Mouse (Mus musculus): ENCODE data around the gene Trim80. TPM values are rescaled to one million over a fixed set of nuclear protein-coding genes. Genes with fewer than 3 reads are reported as not detected.
"Not testable (repeated sequence)": the region's sequence is repeated elsewhere in the genome, so short reads cannot be mapped to it uniquely, and the experiment has no call there.

The Trim80 gene
- total RNA-seq, 2 experiments from 2014 or later = not detected

DNA sequence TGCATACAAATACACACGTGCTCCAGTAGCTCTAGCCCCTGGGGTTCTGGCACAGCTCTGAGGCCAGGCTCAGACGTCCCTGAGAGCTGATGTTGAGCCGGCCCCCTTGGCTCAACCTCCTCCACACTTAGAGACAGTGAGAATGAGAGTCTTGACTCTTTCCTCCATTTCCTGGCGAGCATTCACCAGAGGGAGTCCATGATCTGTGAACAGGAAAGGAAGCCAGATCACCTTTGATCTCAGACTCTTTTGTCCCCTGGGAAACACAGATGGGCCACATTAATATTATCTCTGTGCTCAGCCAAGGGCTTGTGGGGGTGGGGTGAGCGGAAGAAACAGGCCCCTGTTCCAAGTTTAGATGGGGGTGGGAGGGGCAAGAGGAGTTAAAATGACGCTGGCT, 17.1 kb downstream of the Trim80 start:
- ATAC-seq (replicated peaks; ENCODE audit: low FRiP score, poor library complexity, severe bottlenecking) = no peak

DNA sequence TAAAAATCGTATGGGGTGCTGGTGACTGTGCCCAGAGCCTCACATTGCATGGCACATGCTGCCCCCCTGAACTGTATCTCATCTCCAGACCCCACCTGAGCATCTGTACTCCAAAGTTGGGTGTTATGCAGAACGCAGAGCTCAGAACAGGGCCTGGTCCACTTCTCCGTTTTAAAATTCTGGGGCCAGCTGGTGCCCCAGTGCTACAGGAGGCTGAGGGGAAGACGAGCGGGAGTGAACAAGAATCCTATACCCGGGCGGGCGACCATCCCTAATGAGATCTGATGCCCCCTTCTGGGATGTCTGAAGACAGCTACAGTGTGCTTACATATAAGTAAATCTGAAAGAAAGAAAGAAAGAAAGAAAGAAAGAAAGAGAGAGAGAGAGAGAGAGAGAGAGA, 20.6 kb downstream of the Trim80 start:
- ATAC-seq (replicated peaks; ENCODE audit: low FRiP score, poor library complexity, severe bottlenecking) = no peak

DNA sequence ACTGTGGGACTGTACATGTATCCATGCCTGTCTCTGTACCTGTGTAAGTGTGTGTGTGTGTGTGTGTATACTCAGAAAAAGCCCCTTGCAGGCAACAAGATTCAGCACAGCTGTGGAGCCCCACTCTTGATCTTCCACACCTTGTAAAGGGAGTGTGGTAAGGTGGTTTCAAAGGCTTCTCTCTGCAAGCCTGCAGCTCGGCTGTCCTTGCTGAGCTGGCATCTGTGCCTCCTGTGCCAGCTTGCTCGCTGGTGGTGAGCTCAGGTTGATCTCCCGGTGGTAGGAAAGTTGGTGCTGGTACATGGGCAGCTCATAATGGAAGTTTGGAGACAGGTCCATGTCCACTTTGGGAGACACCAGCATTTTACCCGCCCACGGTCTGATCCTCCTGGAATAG, 21.5 kb downstream of the Trim80 start:
- ATAC-seq (replicated peaks; ENCODE audit: low FRiP score, poor library complexity, severe bottlenecking) = no peak

DNA sequence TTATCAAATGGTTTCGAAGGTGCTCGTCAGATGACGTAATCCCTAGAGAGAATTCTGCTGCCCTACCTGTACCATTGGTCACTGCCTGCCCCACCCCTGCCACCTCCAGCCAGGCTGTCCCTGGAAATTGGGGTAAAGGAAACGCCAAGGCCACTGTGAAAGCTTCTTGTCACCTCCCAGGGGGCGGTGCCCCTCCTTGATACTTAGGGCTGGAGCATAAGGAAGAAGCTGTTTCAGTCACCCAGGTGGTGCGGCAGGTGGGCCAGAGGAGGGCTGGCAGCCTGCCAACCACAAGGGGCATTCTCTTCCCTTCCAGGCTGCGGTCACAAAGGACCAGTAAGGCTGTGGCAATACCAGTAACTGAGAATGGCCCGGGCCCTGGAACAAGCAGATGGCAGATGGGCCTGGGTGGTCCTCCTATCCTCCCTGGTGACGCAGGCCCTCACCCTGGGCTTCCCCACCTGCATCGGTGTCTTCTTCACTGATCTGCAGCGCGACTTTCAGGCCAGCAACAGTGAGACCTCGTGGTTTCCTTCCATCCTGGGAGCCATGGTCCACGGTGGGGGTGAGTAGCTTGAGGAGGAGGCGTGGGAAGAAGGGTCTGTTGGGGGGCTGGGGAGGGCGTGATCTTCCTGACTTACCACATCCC, 22.0 kb downstream of the Trim80 start, which contains the start of gene Slc16a5:
Gene Slc16a5 (plus strand): TSS at position 232 of the 649 bp plus-strand sequence.
- no peak; the same call in 1 of the 2 replicates for ATAC-seq (replicated peaks; ENCODE audit: low FRiP score, poor library complexity, severe bottlenecking)

DNA sequence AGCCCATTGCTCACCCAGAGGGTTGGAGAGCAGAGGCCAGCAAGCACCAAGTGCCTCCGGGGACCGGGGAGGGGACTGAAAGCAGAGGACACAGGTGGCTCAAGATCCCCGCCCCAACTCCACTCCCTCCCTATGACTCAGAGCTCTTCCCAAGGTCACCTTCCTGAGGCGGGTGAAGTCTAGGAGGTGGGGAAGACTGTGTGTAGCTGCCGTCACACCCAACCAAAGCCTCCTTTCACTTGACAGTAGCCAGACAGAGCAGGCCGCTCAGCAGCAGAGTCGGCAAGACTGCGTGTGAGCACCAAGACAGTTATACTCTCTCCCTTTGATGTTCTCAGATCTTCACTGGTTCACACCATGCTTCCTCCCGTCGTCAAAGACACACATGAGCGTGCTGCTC, 23.1 kb downstream of the Trim80 start:
- no peak for ATAC-seq (replicated peaks; ENCODE audit: low FRiP score, poor library complexity, severe bottlenecking)

DNA sequence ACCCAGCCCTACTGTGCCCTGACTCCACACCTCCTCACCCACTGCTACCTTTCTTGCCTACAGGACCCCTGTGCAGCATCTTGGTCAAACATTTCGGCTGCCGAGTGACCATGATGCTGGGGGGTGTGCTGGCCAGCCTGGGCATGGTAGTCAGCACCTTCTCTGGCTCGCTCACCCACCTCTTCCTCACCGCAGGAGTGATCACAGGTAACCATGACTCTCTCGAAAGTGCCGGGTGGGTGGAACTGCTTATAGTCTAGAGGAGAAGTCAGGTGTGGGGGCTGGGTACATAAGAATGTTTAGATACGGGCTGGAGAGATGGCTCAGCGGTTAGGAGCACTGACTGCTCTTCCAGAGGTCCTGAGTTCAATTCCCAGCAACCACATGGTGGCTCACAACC, 24.5 kb downstream of the Trim80 start:
- no peak for ATAC-seq (replicated peaks; ENCODE audit: low FRiP score, poor library complexity, severe bottlenecking)

DNA sequence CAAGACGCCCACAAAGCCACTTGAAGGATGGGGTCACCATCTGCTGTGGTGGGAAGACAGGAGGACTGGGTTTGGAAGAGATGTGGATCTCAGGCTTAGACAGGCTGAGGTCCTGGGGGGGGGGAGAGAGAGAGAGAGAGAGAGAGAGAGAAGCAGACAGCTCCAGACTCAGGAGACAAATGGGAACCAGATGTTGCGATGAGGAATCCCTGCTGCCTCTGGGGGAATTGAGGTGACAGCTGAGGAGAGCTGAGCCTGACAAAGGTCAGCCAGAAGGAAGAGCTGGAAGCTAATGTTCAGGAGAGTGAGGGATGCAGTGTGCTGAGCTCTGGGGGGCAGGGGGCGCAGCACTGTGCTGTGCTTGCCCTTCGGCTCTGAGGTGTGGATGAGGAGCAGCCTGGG, 26.9 kb downstream of the Trim80 start:
- ATAC-seq (replicated peaks; ENCODE audit: low FRiP score, poor library complexity, severe bottlenecking) = no peak

DNA sequence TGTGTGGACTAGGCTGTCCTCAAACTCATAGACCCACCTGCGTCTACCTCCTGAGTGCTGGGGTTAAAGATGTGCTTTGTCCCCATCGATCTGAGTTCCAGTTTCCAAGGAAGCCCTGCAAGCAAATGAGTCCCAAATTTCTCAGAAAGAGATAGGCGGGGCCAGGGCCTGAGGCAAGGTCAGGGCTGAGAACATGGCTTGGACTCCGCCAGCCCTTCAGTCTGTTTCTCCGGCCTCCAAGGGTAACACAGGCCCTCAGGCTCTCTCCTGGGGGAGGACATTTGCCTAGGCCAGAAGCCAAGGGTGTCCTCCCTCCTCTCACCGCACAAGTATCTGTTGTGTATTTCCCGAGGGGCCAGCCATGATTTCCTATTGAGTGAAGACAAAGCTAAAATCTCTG, 31.8 kb downstream of the Trim80 start:
- ATAC-seq (replicated peaks; ENCODE audit: low FRiP score, poor library complexity, severe bottlenecking) = no peak

DNA sequence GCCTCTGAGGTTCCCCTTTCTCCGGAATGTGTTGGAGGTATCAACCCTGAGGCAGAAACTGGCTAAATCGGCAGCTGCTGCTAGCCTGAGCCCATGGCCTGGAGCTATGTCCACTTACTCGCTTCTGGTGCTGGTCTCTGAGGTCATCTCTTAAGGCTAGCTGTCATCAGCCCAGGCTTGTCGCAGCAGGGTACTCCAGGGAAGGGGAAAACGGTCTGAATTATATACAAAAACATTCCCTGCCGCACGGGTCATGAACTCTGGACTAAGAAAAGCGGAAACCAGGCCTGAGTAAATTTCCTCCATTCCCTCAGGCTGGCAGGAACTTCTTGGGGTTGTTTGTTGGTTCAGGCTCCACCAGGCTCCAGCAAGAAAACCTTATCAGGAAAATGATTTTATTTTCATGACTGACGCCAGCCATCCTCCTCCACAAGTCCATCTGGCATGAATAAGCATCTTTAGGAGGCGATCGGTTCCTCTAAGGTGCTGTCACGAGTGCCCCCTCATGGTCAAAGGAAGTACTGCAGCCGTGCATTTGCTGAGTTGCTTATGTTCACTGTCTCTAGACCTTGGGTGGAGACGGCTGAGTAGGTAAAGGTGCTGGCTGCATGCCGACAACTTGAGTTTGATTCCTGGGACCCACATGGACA, 33.4 kb downstream of the Trim80 start:
- ATAC-seq (replicated peaks; ENCODE audit: low FRiP score, poor library complexity, severe bottlenecking) = peak; percentile 70

DNA sequence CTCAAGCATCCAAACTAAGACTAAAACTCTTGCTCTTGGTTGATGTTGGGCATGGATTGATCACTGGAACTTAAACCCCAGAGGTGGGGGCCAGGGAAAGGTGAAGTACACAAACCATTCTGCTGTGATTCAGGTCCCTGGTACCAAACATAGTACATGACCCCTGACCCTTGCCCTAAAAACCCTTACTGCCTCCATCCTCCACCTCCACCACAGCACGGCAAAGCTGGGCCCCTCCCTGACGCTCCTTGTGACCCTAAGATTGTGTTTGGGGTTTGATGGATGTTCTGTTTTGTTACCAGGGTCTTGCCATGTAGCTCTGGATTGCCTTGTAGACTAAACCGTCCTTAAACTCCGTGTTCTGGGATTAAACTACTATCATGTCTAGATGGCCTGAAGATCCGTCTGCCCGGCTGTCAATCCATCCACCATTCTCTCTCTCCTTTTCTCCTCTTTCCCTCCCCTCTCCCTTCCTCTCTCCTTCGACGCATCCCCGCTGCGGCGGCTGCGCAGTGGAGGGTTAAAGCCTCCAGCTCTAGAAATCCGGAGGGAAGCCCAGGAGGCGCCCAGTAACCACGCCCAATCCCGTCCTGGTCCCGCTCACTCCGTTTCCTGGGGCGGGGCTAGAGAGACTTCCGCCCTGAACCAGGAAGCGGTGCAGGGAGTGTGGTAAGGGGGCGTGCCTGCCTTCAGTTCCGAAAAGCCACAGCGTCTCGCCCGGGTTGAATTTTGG, 34.8 kb downstream of the Trim80 start, which contains the start of gene Armc7:
Gene Armc7 (plus strand): TSS at position 643 of the 733 bp plus-strand sequence.
- ATAC-seq (replicated peaks; ENCODE audit: low FRiP score, poor library complexity, severe bottlenecking) = peak; percentile 91

DNA sequence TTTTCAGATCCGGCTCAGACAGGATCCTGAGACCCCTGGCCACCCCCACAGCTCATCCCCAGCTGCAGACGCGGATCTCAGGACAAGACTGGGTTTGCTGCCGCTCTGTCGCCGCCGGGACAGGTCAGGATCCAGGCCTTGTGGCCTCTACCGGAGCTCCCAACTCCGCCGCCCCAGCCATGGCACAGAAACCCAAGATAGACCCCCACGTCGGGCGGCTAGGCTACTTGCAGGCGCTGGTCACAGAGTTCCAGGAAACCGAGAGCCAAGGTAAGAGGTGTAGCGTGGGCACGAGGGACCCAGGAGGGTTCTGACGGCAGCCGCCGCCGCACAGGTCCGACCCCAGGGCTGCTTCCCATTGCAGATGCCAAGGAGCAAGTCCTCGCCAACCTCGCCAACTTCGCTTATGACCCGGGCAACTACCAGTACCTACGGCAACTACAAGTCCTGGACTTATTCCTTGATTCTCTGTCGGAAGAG, 35.5 kb downstream of the Trim80 start:
- ATAC-seq (replicated peaks; ENCODE audit: low FRiP score, poor library complexity, severe bottlenecking) = peak; percentile 47

DNA sequence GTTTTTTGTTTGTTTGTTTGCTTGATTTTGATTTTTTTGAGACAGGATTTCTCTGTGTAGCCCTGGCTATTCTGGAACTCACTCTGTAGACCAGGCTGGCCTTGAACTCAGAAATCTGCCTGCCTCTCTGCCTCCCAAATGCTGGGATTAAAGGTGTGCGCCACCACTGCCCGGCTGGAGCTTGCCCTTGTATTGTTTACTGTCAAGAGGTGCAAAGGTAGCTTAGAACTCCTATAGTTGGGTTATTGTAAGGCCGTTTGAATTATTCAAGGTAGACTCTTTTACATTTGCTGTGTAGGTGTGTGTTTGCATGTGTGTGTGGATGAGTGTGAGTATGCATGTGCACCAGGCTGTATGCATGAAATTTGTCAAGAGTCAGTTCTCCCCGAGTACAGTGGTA, 36.3 kb downstream of the Trim80 start:
- ATAC-seq (replicated peaks; ENCODE audit: low FRiP score, poor library complexity, severe bottlenecking) = not testable (repeated sequence)

DNA sequence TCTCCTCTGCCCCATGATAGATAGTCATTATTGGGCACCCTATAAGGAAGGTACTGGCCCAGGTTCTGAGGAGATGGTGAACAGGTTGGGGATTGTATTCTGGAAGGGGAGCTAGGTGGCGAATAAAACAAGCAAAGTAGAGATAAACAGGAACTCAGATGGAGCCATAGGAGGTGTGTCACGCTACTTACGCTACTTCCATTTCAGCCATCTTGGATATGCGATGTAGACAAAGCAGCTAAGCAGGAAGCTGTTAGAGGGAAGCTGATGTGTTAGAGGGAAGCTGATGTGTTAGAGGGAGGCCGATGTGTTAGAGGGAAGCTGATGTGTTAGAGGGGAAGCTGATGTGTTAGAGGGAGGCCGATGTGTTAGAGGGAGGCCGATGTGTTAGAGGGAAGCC, 37.0 kb downstream of the Trim80 start:
- ATAC-seq (replicated peaks; ENCODE audit: low FRiP score, poor library complexity, severe bottlenecking) = not testable (repeated sequence)

DNA sequence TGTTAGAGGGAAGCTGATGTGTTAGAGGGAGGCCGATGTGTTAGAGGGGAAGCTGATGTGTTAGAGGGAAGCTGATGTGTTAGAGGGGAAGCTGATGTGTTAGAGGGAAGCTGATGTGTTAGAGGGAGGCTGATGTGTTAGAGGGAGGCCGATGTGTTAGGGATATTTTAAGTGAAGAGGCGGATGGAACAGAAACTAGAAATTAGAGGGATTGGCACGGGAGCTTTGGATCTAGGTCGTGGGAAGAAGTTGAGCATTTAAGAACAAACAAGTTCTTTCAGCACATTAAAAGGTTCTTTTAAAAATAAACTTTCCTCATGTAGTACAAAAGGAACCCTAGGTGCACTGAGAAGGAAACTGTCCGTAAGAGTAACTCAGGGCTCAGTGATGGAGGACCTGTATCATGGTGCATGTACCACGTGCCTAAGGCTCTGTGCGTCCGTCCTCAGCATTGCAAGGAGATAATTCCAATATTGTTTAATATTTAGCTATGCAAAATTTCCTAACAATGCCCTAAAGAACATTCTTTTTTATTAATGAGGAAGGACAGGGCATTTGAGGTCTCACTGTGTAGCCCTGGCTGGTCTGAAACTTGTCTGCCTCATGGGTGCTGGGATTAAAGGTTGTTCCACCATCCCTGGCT, 38.1 kb downstream of the Trim80 start:
- no peak for ATAC-seq (replicated peaks; ENCODE audit: low FRiP score, poor library complexity, severe bottlenecking)

DNA sequence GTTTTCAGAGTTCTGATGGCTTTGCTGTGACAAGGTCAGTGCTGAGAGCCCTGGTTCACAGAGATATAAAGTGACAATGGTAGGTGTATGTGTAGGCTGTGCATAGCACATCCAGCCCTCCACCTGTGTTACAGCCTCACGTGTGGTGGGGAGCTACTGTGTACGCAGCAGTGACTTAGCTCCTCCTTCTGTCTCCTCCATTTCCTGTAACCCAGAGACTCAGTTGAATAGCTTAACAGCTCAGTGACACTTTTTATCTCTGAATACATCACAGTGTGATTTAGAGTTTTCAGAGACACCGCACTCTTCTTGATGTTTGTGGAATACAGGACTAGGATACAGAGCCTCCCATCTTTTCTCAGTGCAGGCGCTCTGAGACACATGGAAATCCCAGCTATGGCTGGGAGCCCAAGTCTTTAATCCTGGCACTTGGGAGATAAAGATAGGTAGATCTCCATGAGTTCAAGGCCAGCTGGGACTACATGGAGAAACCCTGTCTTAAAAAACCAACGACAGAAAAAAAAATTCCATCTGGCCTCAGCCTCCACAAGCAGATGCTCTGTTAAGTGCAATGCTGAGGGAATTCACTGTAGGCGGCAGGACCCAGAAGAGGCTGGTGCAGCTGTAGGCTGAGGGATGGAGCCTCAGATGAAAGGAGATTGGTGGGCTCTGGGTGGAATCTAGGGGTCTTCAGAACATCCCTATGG, 41.4 kb downstream of the Trim80 start:
- no peak for ATAC-seq (replicated peaks; ENCODE audit: low FRiP score, poor library complexity, severe bottlenecking)

DNA sequence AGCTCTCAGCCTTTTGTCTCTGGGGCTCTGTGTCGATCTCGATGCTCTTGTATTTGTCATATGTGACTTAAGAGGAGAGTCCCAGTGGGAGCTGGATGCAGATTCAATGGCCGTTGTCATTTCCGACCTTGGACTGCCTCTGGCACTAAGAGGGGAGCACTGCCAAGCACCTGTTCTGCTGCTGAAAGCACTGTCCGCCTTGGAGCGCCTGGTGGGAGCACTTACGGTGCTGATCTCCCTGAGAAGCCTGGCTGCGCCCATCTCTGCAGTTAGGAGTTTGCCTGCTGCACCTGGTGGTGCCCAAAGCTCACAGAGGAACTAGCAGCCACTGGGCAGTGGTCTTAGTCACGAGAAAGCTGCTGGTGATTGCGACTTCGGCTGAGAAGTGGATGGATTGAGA, 42.9 kb downstream of the Trim80 start:
- ATAC-seq (replicated peaks; ENCODE audit: low FRiP score, poor library complexity, severe bottlenecking) = no peak

DNA sequence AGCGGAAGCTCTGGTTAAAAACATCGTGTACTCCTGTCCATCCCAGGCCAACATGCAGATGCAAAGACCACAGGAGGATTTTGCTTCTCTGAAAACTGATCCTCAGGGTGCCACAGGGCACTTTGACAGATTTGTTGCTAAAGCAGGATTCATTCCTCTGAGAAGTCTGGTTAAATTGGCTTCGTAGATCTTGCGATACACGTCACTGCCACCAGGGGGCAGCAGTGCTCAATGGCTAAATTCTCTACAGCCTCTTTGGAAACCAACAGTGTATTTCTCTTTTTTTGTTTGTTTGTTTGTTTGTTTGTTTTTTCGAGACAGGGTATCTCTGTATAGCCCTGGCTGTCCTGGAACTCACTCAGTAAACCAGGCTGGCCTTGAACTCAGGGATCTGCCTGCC, 43.4 kb downstream of the Trim80 start:
- ATAC-seq (replicated peaks; ENCODE audit: low FRiP score, poor library complexity, severe bottlenecking) = peak; percentile 78

DNA sequence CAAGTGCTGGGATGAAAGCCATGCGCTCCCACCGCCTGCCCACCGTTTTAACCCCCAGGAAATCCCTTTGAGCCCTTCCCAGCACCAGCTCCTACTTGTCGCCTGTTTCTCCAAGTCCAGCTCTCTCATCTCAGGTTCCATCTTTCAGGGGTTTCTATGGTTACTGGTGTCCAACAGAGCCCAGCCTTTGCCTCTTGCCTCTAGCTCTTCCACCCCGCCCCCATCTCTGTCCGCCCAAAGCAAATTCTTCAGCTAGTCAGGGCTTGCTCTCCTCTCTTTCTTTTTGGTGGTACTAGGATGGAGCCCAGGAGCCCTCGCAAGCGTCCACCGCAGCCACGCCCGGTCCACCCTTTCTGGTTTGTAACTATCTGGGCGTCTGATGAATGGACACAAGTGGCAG, 44.8 kb downstream of the Trim80 start:
- no peak for ATAC-seq (replicated peaks; ENCODE audit: low FRiP score, poor library complexity, severe bottlenecking)

DNA sequence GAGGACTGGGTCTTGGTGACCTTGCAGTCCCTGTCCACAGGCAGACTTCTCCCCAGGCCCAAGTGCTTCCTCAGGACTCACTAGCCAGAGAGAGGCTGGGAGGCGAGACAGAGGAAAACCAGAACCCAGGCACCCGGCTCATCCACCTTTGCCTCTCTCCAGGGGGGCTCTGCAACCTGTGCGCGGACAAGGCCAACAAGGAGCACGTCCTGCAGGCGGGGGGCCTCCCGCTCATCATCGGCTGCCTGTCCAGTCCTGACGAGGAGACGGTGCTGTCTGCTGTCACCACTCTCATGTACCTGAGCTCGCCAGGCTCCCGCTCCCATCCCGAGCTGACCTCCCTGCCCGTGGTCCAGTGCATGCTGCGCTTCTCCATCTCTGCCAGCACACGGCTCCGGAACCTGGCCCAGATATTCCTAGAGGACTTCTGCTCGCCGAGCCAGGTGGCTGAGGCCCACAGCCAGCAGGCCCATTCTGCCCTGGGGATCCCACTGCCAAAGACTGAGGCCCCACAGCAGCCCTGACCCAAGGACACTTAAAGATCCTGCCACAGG, 48.3 kb downstream of the Trim80 start:
- no peak for ATAC-seq (replicated peaks; ENCODE audit: low FRiP score, poor library complexity, severe bottlenecking)
